Mouse (Mus musculus) cerebral cortex, adult 2 months (tissue): ENCODE results near the gene Epha6.

Source experiments
- WGBS: fragments of 180-500 bp; shearing (Covaris S2); methylation state at CpG from one replicate; pipeline ENCODE4 v1.1.7; 2018; 5-methylcytosine and 5-hydroxymethylcytosine counted together

The Epha6 gene

GRCm38 (mm10) chr16:59617167-59617566 is 988.2 kb downstream of the Epha6 start:
- WGBS = 35% methylated on average over 3 of the region's 3 CpGs

DNA sequence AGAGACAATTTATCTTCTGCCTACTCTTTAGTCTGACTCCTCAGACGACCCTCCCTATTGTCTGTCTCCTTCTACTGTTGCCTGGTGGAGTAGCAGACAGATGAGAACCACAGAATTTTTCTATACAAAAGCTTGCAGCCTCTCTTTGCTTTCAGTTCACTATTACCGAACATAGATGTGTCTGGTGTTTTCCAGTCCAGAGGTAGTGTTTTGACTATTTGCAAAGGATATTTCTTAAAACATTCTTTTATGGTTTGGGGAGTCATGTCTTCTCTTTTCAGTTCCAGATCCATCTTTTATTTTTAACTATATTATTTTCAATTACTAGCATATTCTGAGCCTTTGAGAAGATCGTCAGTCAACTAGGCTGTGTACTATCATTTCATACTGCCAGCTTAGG is 989.7 kb downstream of the Epha6 start:
- WGBS = 83% methylated on average over 3 of the region's 3 CpGs

DNA sequence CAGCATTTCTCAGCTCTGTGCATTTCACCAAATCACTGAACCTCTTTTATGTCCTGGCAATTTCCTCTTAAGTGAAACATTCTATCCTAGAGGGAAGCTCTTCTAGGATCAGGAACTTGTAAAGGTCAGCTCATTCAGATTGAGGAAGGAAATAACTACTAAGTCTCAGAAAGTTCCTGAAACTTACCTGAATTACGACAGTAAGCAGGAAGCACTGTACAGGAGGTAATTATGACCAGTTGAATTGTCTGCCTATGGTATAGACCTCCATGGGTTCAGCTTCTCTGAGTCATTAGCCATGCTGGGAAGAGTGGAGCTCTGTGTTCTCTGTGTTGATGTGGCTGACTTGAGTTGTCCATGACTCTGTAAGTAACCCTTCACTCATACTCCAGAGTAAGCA is 994.6 kb downstream of the Epha6 start:
- WGBS = 88% methylated on average over 1 of the region's 1 CpGs

DNA sequence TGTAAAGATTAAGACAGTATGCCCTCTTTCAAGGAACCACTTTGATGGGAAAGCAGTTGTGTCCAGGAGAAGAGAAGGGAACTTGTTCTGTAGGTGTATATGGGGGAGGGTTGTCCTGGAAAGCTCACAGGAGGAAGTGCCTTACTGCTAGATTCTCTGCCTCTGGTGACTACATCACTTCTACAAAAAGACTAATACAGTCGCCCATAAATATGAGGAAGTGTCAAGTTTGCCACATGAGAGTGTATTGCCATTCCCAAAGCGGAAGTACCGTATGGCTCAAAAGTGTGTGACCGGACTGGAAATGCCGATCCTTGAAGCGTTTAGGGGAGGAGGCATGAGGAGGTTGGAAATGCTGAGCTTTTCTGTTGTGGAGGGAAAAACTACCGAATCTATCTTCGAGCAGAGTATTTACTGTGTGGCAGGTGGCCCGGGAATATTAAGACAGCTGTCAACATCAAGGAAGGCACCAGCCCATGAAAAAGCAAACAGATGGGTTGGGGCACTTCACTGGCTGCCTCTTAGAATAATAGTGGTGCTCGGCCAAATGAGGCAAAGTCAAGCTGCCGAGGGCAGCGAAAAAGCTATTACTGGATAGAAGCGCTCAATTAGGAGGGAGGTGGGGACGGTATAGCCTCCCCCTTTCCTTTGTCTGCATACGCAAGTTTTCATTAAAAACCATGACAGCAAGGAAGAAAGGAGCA is 1001.1 kb downstream of the Epha6 start:
- WGBS = 33% methylated on average over 15 of the region's 15 CpGs
